Mouse (Mus musculus) forebrain, postnatal 0 days (tissue): Measurements from ENCODE around the gene Lmna. TPM values are rescaled to one million over a fixed set of nuclear protein-coding genes. Genes with fewer than 3 reads are reported as not detected.

Experiments used
- ATAC-seq: fragments of 200-750 bp; cut with Nextera tagmentation; 2 replicates; pipeline ENCODE4 v1.8.0; 2017; ENCODE audit warnings: mild to moderate bottlenecking, moderate library complexity
- DNase-seq: peaks from one replicate; pipeline ENCODE4 v3.0.0-alpha.2; 2015
- H3K27ac ChIP-seq: fragments of 300-500 bp; sonication (generic); 2 replicates; pipeline ENCODE4 v1.5.1; 2014; ENCODE audit warnings: low read depth, mild to moderate bottlenecking, antibody characterized with exemption, low read length, moderate library complexity, mixed read lengths
- H3K27me3 ChIP-seq: fragments of 300-500 bp; sonication (generic); 2 replicates; pipeline ENCODE4 v1.6.1; 2014; ENCODE audit warnings: mild to moderate bottlenecking, low read length, mixed read lengths; ENCODE audit not compliant: insufficient read depth
- H3K36me3 ChIP-seq: fragments of 300-500 bp; sonication (generic); 2 replicates; pipeline ENCODE4 v1.6.1; 2014; ENCODE audit warnings: mild to moderate bottlenecking, moderate library complexity; ENCODE audit not compliant: insufficient read depth
- H3K4me1 ChIP-seq: fragments of 300-500 bp; sonication (generic); 2 replicates; pipeline ENCODE4 v1.6.1; 2014; ENCODE audit warnings: antibody characterized with exemption; ENCODE audit not compliant: insufficient read depth
- H3K4me2 ChIP-seq: fragments of 300-500 bp; sonication (generic); 2 replicates; pipeline ENCODE4 v1.6.1; 2014; ENCODE audit warnings: low read depth, mild to moderate bottlenecking, moderate library complexity
- H3K4me3 ChIP-seq: fragments of 300-500 bp; sonication (generic); 2 replicates; pipeline ENCODE4 v1.5.1; 2014; ENCODE audit warnings: low read depth, low read length, mixed read lengths
- H3K9ac ChIP-seq: fragments of 300-500 bp; sonication (generic); 2 replicates; pipeline ENCODE4 v1.6.1; 2014; ENCODE audit warnings: mild to moderate bottlenecking
- H3K9me3 ChIP-seq: fragments of 300-500 bp; sonication (generic); 2 replicates; pipeline ENCODE4 v1.6.1; 2016; ENCODE audit warnings: low read length
- CTCF ChIP-seq: sonication (generic); IDR thresholded peaks from 2 replicates; pipeline ENCODE4 v1.5.1; 2016; ENCODE audit warnings: antibody characterized with exemption, control low read depth, low read depth
- WGBS: fragments of 180-500 bp; shearing (Covaris S2); extraction: QIAGEN DNeasy Blood & Tissue Kit; methylation state at CpG from one replicate; pipeline ENCODE4 v1.1.7; 2014; 5-methylcytosine and 5-hydroxymethylcytosine counted together
- polyA plus RNA-seq: library from polyadenylated mRNA; unstranded; fragments of >200 nt; fragmentation: Nextera tagmentation; extraction: Ambion mirVana; gene quantifications from 2 replicates; pipeline ENCODE4 v1.2.1, GENCODE M21; 2015
- total RNA-seq: library from RNA; depleted of rRNA; stranded (reverse); fragments of >200 nt; gene quantifications from 2 replicates; pipeline ENCODE4 v1.2.3, GENCODE M21; 2014

Gene Lmna
- total and polyA plus RNA-seq, 2 experiments from 2014 or later: 51.4 to 71.3 TPM

GRCm38 (mm10) chr3:88470943-88471479 is 38.7 kb downstream of the Lmna start:
- WGBS: 67% methylated on average over 10 of the region's 10 CpGs
- H3K4me3 ChIP-seq: no peak overlapping the region
- no peak for ATAC-seq
- H3K27me3 ChIP-seq: no peaks in the 10 kb centered on the region
- TF ChIP-seq CTCF: no peak
- no peaks in the 10 kb centered on the region for H3K9me3 ChIP-seq
- no peak overlapping the region for H3K27ac ChIP-seq
- no peak overlapping the region for H3K4me2 ChIP-seq
- DNase-seq: no peak
- no peak overlapping the region for H3K9ac ChIP-seq
- no peaks in the 10 kb centered on the region for H3K4me1 ChIP-seq
- H3K36me3 ChIP-seq: no peaks in the 10 kb centered on the region

- WGBS: 87% methylated on average over 2 of the region's 2 CpGs
- Histone ChIP-seq H3K36me3 (no peaks in the 10 kb centered on the region), H3K27ac (no peak overlapping the region), H3K9me3 (no peaks in the 10 kb centered on the region), H3K4me2 (no peak overlapping the region), H3K9ac (no peak overlapping the region), H3K27me3 (no peaks in the 10 kb centered on the region), H3K4me1 (no peaks in the 10 kb centered on the region), H3K4me3 (no peak overlapping the region)
- DNase-seq (no peak), ATAC-seq (no peak)
- no peak for TF ChIP-seq CTCF
Measured at GRCm38 (mm10) chr3:88469466-88469865, 40.3 kb downstream of the Lmna start.

GRCm38 (mm10) chr3:88467116-88467824 is 42.5 kb downstream of the Lmna start:
- Histone ChIP-seq H3K27me3 (no peaks in the 10 kb centered on the region), H3K27ac (no peak overlapping the region)
- 28% methylated on average over 16 of the region's 16 CpGs for WGBS

GRCm38 (mm10) chr3:88465127-88465526 is 44.6 kb downstream of the Lmna start:
- no peak overlapping the region for H3K4me2 ChIP-seq
- no peaks in the 10 kb centered on the region for H3K9me3 ChIP-seq
- WGBS: 89% methylated on average over 2 of the region's 2 CpGs
- no peaks in the 10 kb centered on the region for H3K27me3 ChIP-seq
- no peak overlapping the region for H3K4me3 ChIP-seq
- H3K27ac ChIP-seq: no peak overlapping the region
- H3K9ac ChIP-seq: no peak overlapping the region
- DNase-seq (no peak), ATAC-seq (no peak)
- no peaks in the 10 kb centered on the region for H3K36me3 ChIP-seq
- no peak for TF ChIP-seq CTCF
- no peaks in the 10 kb centered on the region for H3K4me1 ChIP-seq

More at GRCm38 (mm10) chr3:88467116-88467824, 42.5 kb downstream of the Lmna start:
- no peak overlapping the region for H3K4me2 ChIP-seq
- no peaks in the 10 kb centered on the region for H3K4me1 ChIP-seq
- peak; percentile 96 for TF ChIP-seq CTCF
- peak; percentile 93 for DNase-seq
- no peaks in the 10 kb centered on the region for H3K9me3 ChIP-seq
- peak; percentile 94 for ATAC-seq
- no peaks in the 10 kb centered on the region for H3K36me3 ChIP-seq
- H3K9ac ChIP-seq: no peak overlapping the region
- no peak overlapping the region for H3K4me3 ChIP-seq

GRCm38 (mm10) chr3:88464425-88464824 is 45.3 kb downstream of the Lmna start:
- Histone ChIP-seq H3K4me3 (no peak overlapping the region), H3K27me3 (no peaks in the 10 kb centered on the region), H3K4me1 (no peaks in the 10 kb centered on the region), H3K27ac (no peak overlapping the region), H3K9me3 (no peaks in the 10 kb centered on the region), H3K9ac (no peak overlapping the region), H3K4me2 (no peak overlapping the region), H3K36me3 (no peaks in the 10 kb centered on the region)
- no peak for TF ChIP-seq CTCF
- DNase-seq: no peak
- 61% methylated on average over 3 of the region's 3 CpGs for whole genome bisulfite sequencing
- ATAC-seq: no peak

GRCm38 (mm10) chr3:88460983-88461696 is 48.6 kb downstream of the Lmna start, which contains the start of gene Sema4a:
Sema4a (minus strand) TSS chr3:88461182.
- ATAC-seq (peak; percentile 39), DNase-seq (peak; percentile 56)
- H3K4me1 ChIP-seq: peaks cover 17% of the 10 kb centered on the region; the same call in 1 of the 2 replicates
- H3K4me3 ChIP-seq: no peak within 1 kb of the TSS
- no peaks in the 10 kb centered on the region for H3K27me3 ChIP-seq
- no peaks in the 10 kb centered on the region for H3K9me3 ChIP-seq
- 27% methylated on average over 12 of the region's 12 CpGs for WGBS
- H3K27ac ChIP-seq: peak within 1 kb of the TSS; percentile 29; the same call in 1 of the 2 replicates
- no peak within 1 kb of the TSS for H3K4me2 ChIP-seq
- 0 out of 2 replicates have a peak within 1 kb of the TSS, but pooled peaks have one; percentile 3 for H3K9ac ChIP-seq
- no peak for TF ChIP-seq CTCF
- H3K36me3 ChIP-seq: no peaks in the 10 kb centered on the region

GRCm38 (mm10) chr3:88460029-88460428 is 49.7 kb downstream of the Lmna start:
- TF ChIP-seq CTCF: no peak
- Histone ChIP-seq H3K4me2 (no peak overlapping the region), H3K4me3 (no peak overlapping the region), H3K9ac (no peak overlapping the region), H3K27ac (no peak overlapping the region), H3K36me3 (no peaks in the 10 kb centered on the region), H3K4me1 (peaks cover 17% of the 10 kb centered on the region; the same call in 1 of the 2 replicates), H3K9me3 (no peaks in the 10 kb centered on the region), H3K27me3 (no peaks in the 10 kb centered on the region)
- ATAC-seq: no peak
- no peak for DNase-seq
- 80% methylated on average over 5 of the region's 5 CpGs for WGBS
